Mouse (Mus musculus): ENCODE measurements around the gene Olfr323.

The Olfr323 gene

GRCm38 (mm10) chr11:58602800-58603560 is 27.3 kb downstream of the Olfr323 start:
- in situ Hi-C loops (cut with MseI, MboI): no loop called here

- in situ Hi-C loops (cut with MseI, MboI): no loop called here
Measured at GRCm38 (mm10) chr11:58602062-58602461, 28.2 kb downstream of the Olfr323 start.

GRCm38 (mm10) chr11:58597837-58598236 is 32.5 kb downstream of the Olfr323 start:
- in situ Hi-C loops (cut with MseI, MboI): no loop called here

GRCm38 (mm10) chr11:58594814-58595213 is 35.5 kb downstream of the Olfr323 start, which contains the start of gene Olfr324:
Gene Olfr324, plus strand, starts transcription at chr11:58595114.
- in situ Hi-C loops (cut with MseI, MboI): no loop called here

GRCm38 (mm10) chr11:58588620-58589250 is 41.6 kb downstream of the Olfr323 start:
- in situ Hi-C loops (cut with MseI, MboI): no loop called here

- in situ Hi-C loops (cut with MseI, MboI): no loop called here
Measured at GRCm38 (mm10) chr11:58587898-58588348, 42.4 kb downstream of the Olfr323 start.

GRCm38 (mm10) chr11:58578636-58579035 is 51.7 kb downstream of the Olfr323 start:
- in situ Hi-C loops (cut with MseI, MboI): no loop called here

GRCm38 (mm10) chr11:58577430-58577829 is 52.9 kb downstream of the Olfr323 start, which contains the start of gene Olfr325:
Gene Olfr325, plus strand, starts transcription at chr11:58577730.
- in situ Hi-C loops (cut with MseI, MboI): no loop called here

Measured in mouse trophoblast stem cell (cell line).